Mouse (Mus musculus): ENCODE measurements around the gene Olfr692.
A peak's percentile ranks its signal among the peaks of the same experiment; 100 is the strongest.

The Olfr692 gene

GRCm38 (mm10) chr7:105404268-105404667 is 36.2 kb downstream of the Olfr692 start, which contains the start of gene Cnga4:
Gene Cnga4, plus strand, starts transcription at chr7:105404568.
- no peak for ATAC-seq (ENCODE audit: low TSS enrichment)

GRCm38 (mm10) chr7:105406322-105406721 is 38.3 kb downstream of the Olfr692 start:
- ATAC-seq (ENCODE audit: low TSS enrichment) = no peak

- ATAC-seq (ENCODE audit: low TSS enrichment) = peak; percentile 46
Observed at GRCm38 (mm10) chr7:105411874-105412632, 44.0 kb downstream of the Olfr692 start.

GRCm38 (mm10) chr7:105414385-105414784 is 46.4 kb downstream of the Olfr692 start:
- ATAC-seq (ENCODE audit: low TSS enrichment) = peak; percentile 28

- ATAC-seq (ENCODE audit: low TSS enrichment) = peak; percentile 80; the same call in 1 of the 2 replicates
Observed at GRCm38 (mm10) chr7:105416529-105416928, 48.5 kb downstream of the Olfr692 start.

GRCm38 (mm10) chr7:105418106-105418505 is 50.1 kb downstream of the Olfr692 start:
- 0 out of 2 replicates have a peak, but pooled peaks have one; percentile 29 for ATAC-seq (ENCODE audit: low TSS enrichment)
